Mouse (Mus musculus): ENCODE measurements around the gene Sema3a. TPM values are rescaled to one million over a fixed set of nuclear protein-coding genes. Genes with fewer than 3 reads are reported as not detected.
A peak's percentile ranks its signal among the peaks of the same experiment; 100 is the strongest.
"Not testable (repeated sequence)": the region's sequence is repeated elsewhere in the genome, so short reads cannot be mapped to it uniquely, and the experiment has no call there.

Sema3a gene
- polyA plus RNA-seq, 1 experiment from 2014 or later, result 16.2 TPM

- WGBS, result 64% methylated on average over 1 of the region's 1 CpGs
- Histone ChIP-seq H3K4me2 (no peak overlapping the region), H3K27ac (replicated peaks) (no peak overlapping the region), H3K4me3 (no peak overlapping the region), H3K27me3 (no peaks in the 10 kb centered on the region), H3K36me3 (no peaks in the 10 kb centered on the region), H3K4me1 (replicated peaks) (no peaks in the 10 kb centered on the region), H3K9me3 (no peaks in the 10 kb centered on the region), H3K9ac (no peak overlapping the region)
- no peak for ATAC-seq (ENCODE audit: low read depth)
Observed at GRCm38 (mm10) chr5:13611631-13612030, 486.4 kb downstream of the Sema3a start.

DNA sequence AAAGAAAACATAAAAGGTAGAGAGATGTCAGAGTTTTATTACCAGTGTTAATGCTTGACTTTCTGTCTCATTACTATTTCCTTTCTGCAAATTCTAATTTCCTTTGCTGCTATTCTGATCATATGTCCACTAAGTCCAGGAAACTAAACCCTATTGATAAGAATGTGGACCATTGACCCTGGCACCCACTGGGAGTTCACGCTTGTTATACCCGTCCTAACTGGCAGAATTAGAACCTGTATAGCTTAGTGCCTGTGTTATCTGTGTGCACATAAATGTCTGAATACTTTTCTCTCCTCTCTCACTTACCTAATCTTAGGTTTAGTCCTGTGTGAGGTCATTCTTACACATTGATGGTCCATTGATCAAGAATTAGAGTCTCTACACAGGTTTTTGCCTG lies 486.9 kb downstream of the Sema3a start:
- no peak overlapping the region for H3K4me3 ChIP-seq
- no peaks in the 10 kb centered on the region for H3K36me3 ChIP-seq
- H3K9ac ChIP-seq, result no peak overlapping the region
- ATAC-seq (ENCODE audit: low read depth), result no peak
- no peaks in the 10 kb centered on the region for H3K4me1 ChIP-seq (replicated peaks)
- H3K9me3 ChIP-seq, result no peaks in the 10 kb centered on the region
- no peak overlapping the region for H3K27ac ChIP-seq (replicated peaks)
- H3K4me2 ChIP-seq, result no peak overlapping the region
- no peaks in the 10 kb centered on the region for H3K27me3 ChIP-seq
- WGBS, result 74% methylated on average over 2 of the region's 2 CpGs

DNA sequence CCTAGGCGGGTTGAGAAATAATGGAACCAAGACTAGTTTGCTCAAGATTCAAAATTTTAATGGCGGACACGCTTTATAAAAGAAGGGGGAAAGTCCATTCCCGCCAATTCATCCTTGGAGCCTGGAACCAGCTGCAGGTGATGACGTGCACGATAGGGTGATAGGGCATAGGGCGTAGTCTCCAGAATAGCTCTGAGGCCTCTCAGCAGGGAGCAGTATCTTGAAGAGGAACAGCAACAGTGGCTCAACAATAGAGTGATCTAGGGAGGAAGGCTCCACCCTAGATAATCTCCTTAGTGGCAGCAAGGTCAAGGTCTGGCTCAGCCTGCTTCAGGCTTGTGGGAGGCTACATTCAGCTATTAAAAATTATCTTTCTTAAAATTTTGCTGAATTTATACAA lies 489.4 kb downstream of the Sema3a start:
- not testable (repeated sequence) for H3K9me3 ChIP-seq; H3K27me3 ChIP-seq; H3K4me3 ChIP-seq; H3K4me2 ChIP-seq; H3K9ac ChIP-seq; H3K4me1 ChIP-seq (replicated peaks); H3K36me3 ChIP-seq; H3K27ac ChIP-seq (replicated peaks); ATAC-seq (ENCODE audit: low read depth)
- WGBS, result 85% methylated on average over 7 of the region's 7 CpGs

GRCm38 (mm10) chr5:13615907-13616306 lies 490.7 kb downstream of the Sema3a start:
- H3K36me3 ChIP-seq, result no peaks in the 10 kb centered on the region
- H3K27ac ChIP-seq (replicated peaks), result no peak overlapping the region
- H3K9ac ChIP-seq, result no peak overlapping the region
- WGBS, result 89% methylated on average over 2 of the region's 2 CpGs
- H3K27me3 ChIP-seq, result no peaks in the 10 kb centered on the region
- no peak overlapping the region for H3K4me3 ChIP-seq
- H3K4me1 ChIP-seq (replicated peaks), result no peaks in the 10 kb centered on the region
- no peak overlapping the region for H3K4me2 ChIP-seq
- H3K9me3 ChIP-seq, result no peaks in the 10 kb centered on the region
- ATAC-seq (ENCODE audit: low read depth), result no peak

DNA sequence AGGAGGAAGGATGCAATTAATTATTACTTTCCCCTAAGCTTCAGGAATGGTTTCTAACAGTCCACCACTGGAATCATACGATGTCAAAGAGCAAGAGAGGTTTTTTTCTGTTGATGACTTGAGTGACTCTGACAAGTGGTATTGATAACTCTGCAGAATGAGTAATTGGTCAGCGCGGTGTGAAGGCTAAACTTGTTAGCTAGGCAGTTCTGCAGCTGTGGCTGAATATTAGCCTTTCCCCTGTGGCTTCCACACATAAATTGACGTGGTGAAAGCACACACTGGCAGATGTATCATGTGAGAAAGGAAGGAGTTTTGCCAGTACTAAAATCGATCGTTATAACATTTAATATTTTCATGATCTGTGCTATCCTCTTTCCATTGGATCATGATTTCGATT lies 497.4 kb downstream of the Sema3a start:
- no peaks in the 10 kb centered on the region for H3K36me3 ChIP-seq
- H3K4me3 ChIP-seq, result no peak overlapping the region
- peaks cover under 1% of the 10 kb centered on the region; the same call in 1 of the 2 replicates for H3K27me3 ChIP-seq
- H3K9ac ChIP-seq, result no peak overlapping the region
- 74% methylated on average over 7 of the region's 7 CpGs for WGBS
- no peaks in the 10 kb centered on the region for H3K4me1 ChIP-seq (replicated peaks)
- no peaks in the 10 kb centered on the region for H3K9me3 ChIP-seq
- no peak overlapping the region for H3K4me2 ChIP-seq
- H3K27ac ChIP-seq (replicated peaks), result no peak overlapping the region
- no peak for ATAC-seq (ENCODE audit: low read depth)

DNA sequence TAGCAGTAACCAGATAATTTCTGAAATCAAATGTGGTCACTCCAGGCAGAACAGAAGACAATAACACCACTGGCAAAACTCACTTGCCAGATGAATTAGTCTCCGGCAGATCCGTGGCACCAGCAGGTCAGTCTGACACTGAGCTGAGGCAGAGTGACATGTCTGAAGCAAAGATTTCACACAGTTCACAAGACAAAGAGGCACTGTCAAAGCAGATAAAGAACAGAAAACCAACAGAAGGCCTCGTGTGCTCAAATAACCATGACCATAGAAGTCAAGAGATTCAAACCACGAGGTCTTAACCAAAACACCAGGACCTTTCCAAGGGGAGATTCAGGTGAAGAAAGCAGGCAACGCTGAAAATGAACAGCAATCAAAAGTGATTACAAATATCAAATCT lies 499.5 kb downstream of the Sema3a start:
- WGBS, result 18% methylated on average over 5 of the region's 5 CpGs
- H3K27me3 ChIP-seq, result peaks cover 2% of the 10 kb centered on the region
- H3K9ac ChIP-seq, result no peak overlapping the region
- no peaks in the 10 kb centered on the region for H3K36me3 ChIP-seq
- ATAC-seq (ENCODE audit: low read depth), result no peak
- peaks cover 5% of the 10 kb centered on the region for H3K4me1 ChIP-seq (replicated peaks)
- H3K4me2 ChIP-seq, result no peak overlapping the region
- no peaks in the 10 kb centered on the region for H3K9me3 ChIP-seq
- no peak overlapping the region for H3K27ac ChIP-seq (replicated peaks)
- no peak overlapping the region for H3K4me3 ChIP-seq

GRCm38 (mm10) chr5:13626093-13626492 lies 500.9 kb downstream of the Sema3a start:
- Histone ChIP-seq H3K9ac (no peak overlapping the region), H3K36me3 (no peaks in the 10 kb centered on the region), H3K27me3 (peaks cover 2% of the 10 kb centered on the region), H3K4me2 (no peak overlapping the region), H3K27ac (replicated peaks) (no peak overlapping the region), H3K4me1 (replicated peaks) (peaks cover 5% of the 10 kb centered on the region), H3K4me3 (no peak overlapping the region), H3K9me3 (no peaks in the 10 kb centered on the region)
- no peak for ATAC-seq (ENCODE audit: low read depth)
- WGBS, result 82% methylated on average over 5 of the region's 5 CpGs

GRCm38 (mm10) chr5:13628606-13629311 lies 503.5 kb downstream of the Sema3a start:
- Histone ChIP-seq H3K9ac (peak overlapping the region; percentile 59), H3K4me1 (replicated peaks) (peaks cover 5% of the 10 kb centered on the region), H3K27ac (replicated peaks) (peak overlapping the region; percentile 43; the same call in 1 of the 2 replicates), H3K9me3 (no peaks in the 10 kb centered on the region), H3K36me3 (no peaks in the 10 kb centered on the region), H3K4me2 (peak overlapping the region; percentile 68), H3K4me3 (peak overlapping the region; percentile 39), H3K27me3 (peaks cover 2% of the 10 kb centered on the region)
- peak; percentile 93 for ATAC-seq (ENCODE audit: low read depth)
- 10% methylated on average over 24 of the region's 24 CpGs for WGBS

GRCm38 (mm10) chr5:13629916-13630315 lies 504.7 kb downstream of the Sema3a start:
- Histone ChIP-seq H3K27ac (replicated peaks) (no peak overlapping the region), H3K36me3 (no peaks in the 10 kb centered on the region)
- no peak for ATAC-seq (ENCODE audit: low read depth)

GRCm38 (mm10) chr5:13630692-13631091 lies 505.5 kb downstream of the Sema3a start:
- Histone ChIP-seq H3K4me3 (no peak overlapping the region), H3K36me3 (no peaks in the 10 kb centered on the region), H3K9ac (no peak overlapping the region), H3K9me3 (no peaks in the 10 kb centered on the region), H3K4me2 (no peak overlapping the region), H3K27ac (replicated peaks) (no peak overlapping the region), H3K27me3 (peaks cover 2% of the 10 kb centered on the region), H3K4me1 (replicated peaks) (peaks cover 5% of the 10 kb centered on the region)
- ATAC-seq (ENCODE audit: low read depth), result no peak

More at GRCm38 (mm10) chr5:13629916-13630315, 504.7 kb downstream of the Sema3a start:
- WGBS, result 14% methylated on average over 5 of the region's 5 CpGs
- no peaks in the 10 kb centered on the region for H3K9me3 ChIP-seq
- H3K4me3 ChIP-seq, result no peak overlapping the region
- H3K4me1 ChIP-seq (replicated peaks), result peaks cover 5% of the 10 kb centered on the region
- no peak overlapping the region for H3K4me2 ChIP-seq
- peaks cover 2% of the 10 kb centered on the region for H3K27me3 ChIP-seq
- no peak overlapping the region for H3K9ac ChIP-seq

DNA sequence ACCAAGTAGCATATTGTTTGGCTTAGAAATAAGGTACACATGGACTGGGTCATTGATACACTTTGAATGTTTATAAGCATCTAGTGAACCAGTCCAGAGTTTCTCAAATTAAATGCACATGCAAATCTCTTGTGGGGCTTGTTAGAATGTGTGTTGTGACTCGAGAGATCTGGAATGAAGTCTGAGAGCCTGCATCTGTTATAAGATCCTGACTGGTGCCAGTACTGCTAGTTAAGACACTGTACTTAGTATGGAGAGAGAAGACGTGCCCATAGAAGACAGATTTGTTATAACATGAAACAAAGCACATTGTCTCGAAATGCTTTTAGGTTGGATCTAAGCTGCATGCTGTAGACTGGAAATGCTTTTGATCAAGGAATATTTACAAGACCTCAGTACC lies 511.0 kb downstream of the Sema3a start:
- H3K9ac ChIP-seq, result no peak overlapping the region
- H3K4me2 ChIP-seq, result no peak overlapping the region
- H3K9me3 ChIP-seq, result no peaks in the 10 kb centered on the region
- WGBS, result 76% methylated on average over 3 of the region's 3 CpGs
- no peaks in the 10 kb centered on the region for H3K27me3 ChIP-seq
- H3K4me1 ChIP-seq (replicated peaks), result no peaks in the 10 kb centered on the region
- no peak overlapping the region for H3K4me3 ChIP-seq
- H3K36me3 ChIP-seq, result no peaks in the 10 kb centered on the region
- H3K27ac ChIP-seq (replicated peaks), result no peak overlapping the region
- ATAC-seq (ENCODE audit: low read depth), result no peak

Measured in neural tube, embryonic 13.5 days (tissue).